Mouse (Mus musculus): ENCODE results near the gene Slc22a2. TPM values are rescaled to one million over a fixed set of nuclear protein-coding genes. Genes with fewer than 3 reads are reported as not detected.
"Not testable (repeated sequence)": the region's sequence is repeated elsewhere in the genome, so short reads cannot be mapped to it uniquely, and the experiment has no call there.

The Slc22a2 gene
- total RNA-seq (2021) = under 1 TPM; 0.38 to 0.48 TPM
- long read RNA-seq, experiment 1, partial matches to known transcripts = 0 of 1 reads
- long read RNA-seq, experiment 1, other reads (novel, unspliced or antisense) = 0 of 1 reads
- long read RNA-seq, experiment 2, partial matches to known transcripts = 0 of 3 reads
- long read RNA-seq, experiment 2, other reads (novel, unspliced or antisense) = 1 of 3 reads

DNA sequence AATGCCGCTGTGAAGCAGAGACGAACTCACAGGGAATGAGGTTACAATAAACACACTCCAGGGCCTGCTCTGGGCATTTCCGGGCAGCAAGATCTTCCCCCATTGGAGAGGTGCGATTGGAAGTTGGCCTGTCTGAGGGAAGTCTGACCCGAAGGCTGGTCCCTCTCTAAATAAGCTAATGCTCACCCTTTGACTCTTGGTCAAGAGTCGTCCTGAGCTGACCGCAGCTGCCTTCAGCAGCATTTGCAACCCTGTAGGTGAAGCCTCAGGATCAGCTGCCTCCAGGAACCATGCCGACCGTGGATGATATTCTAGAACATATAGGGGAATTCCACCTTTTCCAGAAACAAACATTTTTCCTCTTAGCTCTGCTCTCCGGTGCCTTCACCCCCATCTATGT is at the start of gene Slc22a2:
Gene Slc22a2, plus strand, starts transcription at position 142 of the 400 bp plus-strand sequence.
- no peak for DNase-seq (ENCODE audit: low spot score in 2 of 2)

DNA sequence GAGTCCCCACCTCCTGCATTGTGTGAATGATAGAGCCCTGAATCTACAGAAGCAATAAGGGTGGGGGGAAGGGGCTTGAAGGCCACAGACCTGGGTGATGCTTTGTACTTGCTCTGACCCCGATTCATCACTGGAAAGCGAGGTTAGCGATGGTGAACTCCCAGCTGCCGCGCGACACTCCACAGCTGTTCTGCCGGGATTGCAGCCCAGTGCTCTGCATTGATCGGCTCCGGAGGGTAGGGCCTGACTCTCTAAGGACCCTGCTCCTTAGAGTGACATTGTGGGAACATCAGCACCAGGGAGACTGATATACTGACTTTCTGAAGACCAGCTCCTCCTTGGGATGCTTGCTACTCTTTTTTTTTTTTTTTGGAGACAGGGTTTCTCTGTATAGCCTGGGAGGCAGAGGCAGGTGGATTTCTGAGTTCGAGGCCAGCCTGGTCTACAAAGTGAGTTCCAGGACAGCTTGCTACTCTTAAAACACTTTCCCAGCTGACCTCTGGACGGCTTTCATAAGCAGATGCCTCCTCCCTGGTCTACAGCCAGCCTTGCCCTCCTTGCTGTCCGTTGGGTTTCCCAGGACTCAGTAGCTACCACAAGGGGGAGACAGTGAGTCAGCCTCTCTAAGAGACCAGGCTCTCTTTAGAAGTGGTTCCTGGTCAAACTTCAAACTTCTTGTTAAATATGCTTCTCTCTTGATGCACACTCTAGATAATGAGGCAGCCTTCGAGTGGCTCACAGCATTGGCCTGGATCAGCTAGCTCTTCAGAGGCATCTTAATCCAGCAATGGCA is 49.4 kb upstream of the Slc22a2 start:
- DNase-seq (ENCODE audit: low spot score in 2 of 2) = peak; percentile 34 to 63

DNA sequence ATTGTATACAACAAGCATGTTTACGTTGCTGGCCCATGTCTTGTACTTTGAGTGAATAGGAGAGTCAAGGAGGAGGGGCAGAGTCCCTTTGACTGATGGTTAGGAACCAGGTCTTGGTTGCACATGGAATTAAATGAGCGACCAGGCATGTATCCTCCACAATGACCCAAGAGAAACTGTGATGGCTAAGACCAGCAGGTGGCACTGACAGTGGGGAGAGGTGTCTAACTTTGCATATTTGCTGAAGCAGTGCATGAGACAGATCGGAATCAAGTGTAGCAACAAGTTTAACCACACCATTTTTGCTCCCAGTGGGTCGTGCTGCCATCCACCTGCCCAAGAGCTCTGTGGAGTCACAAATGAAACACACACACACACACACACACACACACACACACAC is 21.7 kb upstream of the Slc22a2 start:
- no peak for DNase-seq (ENCODE audit: low spot score in 2 of 2)

DNA sequence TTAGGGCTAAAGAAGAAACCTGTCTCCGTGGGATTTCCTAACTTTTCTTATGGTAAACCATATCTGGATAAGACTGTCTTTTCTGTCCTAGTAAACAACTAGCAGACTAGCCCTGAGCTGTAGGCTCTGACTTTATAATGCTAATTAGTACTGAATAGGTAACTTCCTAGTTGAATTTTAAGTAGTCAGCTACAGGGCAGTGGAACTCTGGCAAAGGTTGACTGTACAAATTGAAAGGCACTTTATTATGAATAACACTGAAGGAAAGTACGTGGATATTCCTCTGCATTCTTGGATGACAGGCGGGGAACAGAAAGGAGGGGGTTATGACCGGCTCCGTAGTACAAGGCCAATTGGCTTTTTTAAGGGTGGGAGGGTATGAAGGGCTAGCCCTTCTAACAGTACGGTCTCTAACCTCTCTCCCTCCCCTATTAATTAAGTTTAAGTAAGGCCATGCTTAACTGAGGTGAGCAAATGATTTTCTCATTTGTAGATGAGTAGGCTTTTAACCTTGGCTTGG is 19.4 kb upstream of the Slc22a2 start:
- DNase-seq (ENCODE audit: low spot score in 2 of 2) = not testable (repeated sequence)

DNA sequence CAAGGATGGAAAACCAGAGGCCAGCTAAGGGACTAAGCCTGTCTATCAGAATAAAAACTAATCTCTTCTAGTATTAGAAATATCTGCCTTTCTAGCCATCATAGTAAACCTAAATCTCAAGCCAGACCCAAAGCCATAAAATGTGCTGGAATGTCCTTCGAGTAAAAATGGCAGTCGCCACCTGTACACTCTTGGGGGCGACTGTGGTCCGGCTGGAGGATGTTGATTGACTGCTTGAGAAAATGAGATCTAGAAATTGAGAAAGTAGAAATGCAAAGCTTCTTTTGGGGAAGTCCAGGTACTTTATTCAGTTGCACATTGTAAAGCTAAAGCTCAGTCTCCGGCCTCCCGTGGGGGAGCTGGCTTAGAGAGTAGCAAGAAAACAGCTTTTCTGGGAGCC is 18.5 kb upstream of the Slc22a2 start:
- no peak for DNase-seq (ENCODE audit: low spot score in 2 of 2)

DNA sequence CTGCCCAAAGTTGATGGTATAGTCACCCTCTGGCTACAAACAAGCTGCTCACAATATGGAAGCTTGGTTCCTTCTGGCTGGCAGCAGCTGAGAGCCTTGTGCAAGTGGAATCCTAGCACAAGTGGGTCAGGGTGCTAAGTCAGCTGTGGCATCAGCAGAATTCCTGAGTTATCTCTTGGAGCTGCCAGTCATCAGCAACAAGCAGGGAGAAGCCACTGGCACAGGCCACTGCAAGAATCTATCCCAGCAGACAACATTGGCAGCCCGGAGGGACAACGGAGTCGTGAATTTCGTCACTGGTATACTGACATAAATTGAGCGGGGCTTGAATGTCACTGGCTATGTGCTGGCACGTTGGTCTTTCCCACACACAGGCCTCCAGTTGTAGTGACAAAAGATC is 12.6 kb upstream of the Slc22a2 start:
- DNase-seq (ENCODE audit: low spot score in 2 of 2) = no peak

DNA sequence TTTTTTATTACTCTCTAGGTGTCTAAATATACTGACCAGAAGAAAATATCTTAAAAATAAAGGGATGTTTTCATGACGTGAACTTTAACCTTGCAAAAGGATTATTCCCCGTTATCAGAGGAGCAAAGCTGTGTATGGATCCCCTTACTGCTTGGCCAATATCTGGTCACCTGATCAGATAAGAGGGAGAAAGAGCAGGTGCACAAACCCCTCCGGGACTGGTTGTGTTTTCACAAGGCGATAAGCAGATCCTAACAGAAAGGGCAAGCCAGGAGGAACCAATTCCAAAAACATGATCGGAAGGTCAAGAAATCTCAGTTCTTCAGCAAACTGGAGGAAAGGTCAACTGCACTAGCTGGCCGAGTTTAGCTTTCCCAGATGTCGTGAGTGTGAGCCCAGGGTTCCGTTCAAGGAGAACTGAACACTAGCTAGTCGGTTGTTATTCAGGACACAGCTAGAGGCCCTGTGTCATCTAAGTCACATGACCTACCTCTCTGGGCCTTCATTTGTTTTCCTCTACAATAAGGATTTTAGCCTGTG is 11.9 kb upstream of the Slc22a2 start:
- DNase-seq (ENCODE audit: low spot score in 2 of 2) = no peak

DNA sequence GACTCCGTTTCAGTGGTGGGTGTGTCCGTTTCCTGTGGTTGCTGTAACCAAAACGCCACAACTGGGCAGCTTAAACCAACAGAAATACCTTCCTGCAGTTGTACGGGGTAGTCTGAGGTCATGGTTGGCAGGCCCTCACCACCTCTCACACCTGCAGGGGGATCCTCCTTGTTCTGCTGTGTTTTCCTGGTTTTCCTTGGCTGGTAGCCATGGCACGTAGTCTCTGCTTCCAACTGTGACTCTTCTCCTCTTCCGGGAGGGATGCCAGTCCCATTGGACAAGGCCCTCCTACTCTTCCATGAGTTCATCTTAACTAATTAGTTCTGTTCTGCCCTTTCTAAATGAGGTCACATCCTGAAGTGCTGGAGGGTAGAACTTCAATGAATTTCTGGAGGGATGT is 8.5 kb upstream of the Slc22a2 start:
- no peak for DNase-seq (ENCODE audit: low spot score in 2 of 2)

DNA sequence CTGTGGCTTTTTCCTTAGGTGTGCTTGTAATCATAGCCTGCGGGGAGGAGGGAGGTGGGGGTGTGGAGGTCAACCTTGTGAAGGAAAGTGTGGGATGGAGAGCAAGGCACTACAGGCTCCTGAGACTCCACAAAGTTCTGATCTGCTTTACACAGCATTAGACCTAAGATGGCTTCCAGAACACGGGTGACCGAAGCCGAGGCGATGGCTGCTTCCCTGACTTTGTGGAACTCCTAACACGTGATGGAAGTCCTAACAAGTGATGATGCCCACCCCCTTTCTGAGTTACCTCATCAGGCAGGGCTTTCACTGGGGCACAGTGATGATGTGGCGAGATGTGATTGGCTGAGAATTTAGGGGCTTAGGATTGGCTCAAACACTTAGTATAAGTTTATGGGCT is 6.8 kb upstream of the Slc22a2 start:
- DNase-seq (ENCODE audit: low spot score in 2 of 2) = no peak

DNA sequence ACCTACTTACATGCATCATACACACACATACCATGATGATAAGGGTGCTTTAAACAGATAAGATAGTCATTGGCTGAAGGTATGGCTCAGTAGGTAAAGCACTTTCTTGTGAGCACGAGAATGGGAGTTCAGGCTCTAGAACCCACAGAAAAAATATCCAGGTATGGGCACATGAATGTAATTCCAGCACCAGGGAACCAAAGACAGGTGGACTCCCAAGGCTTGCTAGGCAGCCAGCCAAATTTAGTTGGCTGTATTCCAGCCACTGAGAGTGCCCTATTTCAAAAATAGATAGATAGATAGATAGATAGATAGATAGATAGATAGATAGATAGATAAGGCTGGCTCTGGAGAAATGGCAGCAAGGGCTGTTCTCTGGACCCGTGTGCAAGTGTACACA is 1.4 kb downstream of the Slc22a2 start:
- no peak for DNase-seq (ENCODE audit: low spot score in 2 of 2)

DNA sequence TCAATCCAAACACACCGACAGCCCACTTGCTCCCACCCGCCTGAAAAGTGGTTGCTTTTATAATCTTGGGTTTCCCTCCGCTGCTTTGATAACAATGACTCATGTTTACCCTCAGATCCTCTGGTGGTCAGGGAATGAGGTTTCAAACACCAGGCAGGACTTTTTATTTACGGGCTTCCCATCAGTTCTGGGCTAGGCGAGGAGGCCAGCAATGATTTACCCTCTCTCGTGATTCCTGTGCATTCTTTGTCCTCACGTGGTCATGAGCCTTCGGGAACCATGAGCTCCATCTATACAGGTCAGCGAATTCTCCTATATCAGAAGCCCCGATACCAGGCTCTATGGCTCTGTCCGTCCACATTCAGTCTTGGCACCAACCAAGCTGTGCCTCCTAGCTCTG is 3.0 kb downstream of the Slc22a2 start:
- no peak for DNase-seq (ENCODE audit: low spot score in 2 of 2)

DNA sequence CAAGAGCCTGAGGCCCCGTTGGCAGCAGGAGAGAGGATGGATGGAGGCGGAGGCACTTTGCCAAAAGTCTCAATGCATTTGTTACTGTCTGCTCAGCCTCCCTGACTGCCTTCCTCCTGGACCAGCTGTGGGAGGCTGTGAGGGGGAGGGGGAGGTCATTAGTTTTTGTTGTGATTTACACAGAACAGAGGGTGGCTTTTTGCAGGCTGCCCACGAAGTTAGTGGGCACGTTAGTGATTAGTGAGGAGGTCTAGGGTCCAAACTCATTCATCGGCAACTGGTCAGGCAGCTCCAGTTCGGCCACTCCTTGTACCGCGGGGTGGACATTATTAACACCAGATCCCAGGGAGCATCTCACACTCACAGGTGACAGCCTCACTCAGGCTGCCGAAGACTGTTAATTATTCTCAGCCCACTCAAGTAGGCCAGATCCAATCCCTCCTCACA is 4.9 kb downstream of the Slc22a2 start:
- no peak for DNase-seq (ENCODE audit: low spot score in 2 of 2)

DNA sequence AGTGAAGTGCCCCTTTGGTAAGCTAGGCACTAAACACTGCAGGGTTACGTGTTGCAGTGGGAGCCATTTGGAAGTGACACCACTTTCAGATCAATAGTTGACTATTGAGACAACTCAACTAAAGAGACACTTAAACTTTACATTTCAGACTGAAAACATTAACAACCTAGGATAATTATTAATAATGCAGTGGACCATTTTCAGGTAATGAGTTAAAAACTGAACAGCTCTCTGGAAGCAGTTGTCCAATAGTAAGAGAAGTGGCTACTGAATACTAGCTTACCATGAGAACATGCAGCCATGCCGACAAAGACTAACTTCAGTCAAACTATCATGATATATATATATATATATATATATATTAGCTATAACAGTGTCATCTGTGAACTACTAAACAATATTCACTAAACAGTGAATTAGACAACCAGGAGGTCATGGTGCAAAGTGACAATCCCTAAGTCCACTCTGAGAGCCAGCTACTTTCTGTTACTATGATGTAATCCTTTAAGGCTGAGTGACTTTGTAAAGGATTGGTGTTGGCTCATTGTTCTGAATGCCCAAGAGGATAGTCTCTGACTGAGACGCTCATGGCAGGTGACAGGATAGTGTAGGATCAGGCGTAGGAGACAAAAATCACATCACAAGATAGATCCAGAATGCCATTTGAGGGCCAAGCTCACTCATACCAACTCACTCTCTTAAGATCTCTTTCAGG is 7.1 kb downstream of the Slc22a2 start:
- DNase-seq (ENCODE audit: low spot score in 2 of 2) = no peak

DNA sequence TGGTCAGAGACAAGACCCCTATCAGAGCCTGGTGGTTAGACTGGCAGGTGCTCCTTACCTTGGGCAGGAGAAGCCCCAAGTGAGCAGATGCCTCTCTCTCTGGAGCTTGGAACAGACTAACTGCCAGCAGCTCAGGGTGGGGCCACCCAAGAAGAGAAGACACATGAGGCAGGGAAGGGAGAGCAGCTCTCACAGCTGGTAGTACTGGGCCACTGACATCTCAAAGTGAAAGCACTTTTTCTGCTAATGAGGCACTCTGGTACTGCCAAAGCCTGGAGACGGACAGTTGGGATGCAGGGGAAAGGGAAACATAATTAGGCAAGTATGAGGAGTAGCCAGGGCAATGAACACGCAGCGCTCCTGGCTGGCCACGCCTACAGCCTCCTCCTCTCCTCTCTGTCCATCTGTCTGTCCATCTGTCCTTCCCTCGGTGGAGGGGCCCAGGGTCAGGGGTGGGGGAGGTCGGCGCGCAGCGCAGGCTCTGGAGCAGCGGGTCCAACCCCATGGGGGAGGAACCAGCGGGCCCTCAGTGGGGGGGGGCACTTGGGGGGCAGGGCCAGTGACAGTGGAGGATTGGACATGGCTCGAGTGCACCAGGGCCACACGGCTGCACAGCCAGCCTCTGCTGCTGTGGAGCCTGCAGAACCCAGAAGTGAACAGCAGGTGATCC is 12.0 kb downstream of the Slc22a2 start:
- DNase-seq (ENCODE audit: low spot score in 2 of 2) = no peak

DNA sequence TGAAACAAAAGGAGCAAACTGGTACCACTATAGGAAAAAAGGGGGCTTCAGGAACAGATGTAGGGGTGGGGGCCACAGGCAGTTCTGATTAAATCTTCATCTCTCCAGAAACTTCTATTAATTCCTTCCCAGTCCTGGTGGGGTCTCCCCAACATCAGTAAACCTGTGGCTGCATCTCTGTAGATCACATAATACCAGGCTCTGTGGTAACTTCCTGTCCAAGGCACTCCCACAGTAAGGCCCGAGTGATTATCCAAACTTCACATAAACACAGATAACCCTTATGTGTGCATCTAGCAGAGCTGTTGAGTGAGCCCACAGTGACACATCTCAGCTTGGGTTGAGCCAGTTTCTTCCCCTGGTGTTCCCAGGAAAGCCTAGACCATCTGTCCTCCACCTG is 22.7 kb downstream of the Slc22a2 start:
- no peak for DNase-seq (ENCODE audit: low spot score in 2 of 2)

DNA sequence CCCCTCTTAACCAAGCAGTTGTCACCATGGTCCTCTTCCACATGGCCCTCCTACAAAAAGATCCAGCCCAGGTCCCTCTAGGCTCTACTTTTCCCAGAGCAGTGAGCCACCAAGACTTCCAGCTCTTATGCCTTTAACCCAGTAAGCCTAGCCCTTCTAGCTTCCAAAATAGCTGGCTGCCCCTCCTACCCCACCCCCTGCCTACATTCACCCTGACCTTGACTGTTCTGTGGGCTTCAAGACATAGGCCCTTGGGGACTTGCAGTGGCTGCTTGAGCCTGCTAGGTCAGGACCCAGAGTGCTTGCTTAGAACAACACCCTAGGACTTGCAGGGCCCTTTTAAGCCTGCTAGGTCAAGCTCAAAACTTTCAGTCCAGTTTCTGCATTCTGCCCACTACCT is 23.3 kb downstream of the Slc22a2 start:
- DNase-seq (ENCODE audit: low spot score in 2 of 2) = no peak

DNA sequence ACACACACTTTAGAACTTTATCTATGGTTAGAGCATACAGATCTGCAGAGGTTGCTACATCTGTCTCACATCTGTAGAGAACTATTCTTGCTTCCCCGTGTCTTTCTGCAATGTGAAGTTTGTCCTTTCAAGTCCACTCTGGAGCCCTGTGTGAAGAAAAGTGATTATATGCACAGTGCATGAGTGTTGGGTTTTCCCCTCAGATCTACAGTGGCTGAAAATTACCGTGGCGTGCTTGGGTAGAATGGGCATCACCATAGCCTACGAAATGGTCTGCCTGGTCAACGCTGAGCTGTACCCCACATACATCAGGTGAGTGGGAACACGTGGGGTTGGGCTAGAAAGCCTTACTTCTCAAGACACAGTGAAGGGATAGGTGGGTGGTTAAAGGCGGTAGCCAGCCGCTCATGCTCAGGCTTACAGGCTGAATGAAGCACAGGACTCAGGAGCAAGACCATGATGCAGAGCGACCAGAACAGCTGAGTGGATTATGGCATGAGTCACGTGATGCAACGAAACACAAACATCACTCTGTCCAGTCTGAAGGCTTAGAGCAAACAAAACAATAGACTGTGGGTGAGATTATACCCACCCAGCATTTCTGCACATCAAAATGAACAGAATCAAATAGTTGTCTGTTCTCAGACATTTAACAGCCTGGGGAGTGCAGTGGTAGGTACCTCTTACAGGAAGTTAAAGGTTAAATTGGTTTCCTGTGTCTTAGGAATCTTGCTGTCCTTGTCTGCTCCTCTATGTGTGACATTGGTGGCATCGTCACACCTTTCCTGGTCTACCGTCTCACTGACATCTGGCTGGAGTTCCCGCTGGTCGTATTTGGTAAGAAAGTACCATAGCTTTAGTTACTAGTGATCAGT is 30.8 kb downstream of the Slc22a2 start:
- no peak for DNase-seq (ENCODE audit: low spot score in 2 of 2)

DNA sequence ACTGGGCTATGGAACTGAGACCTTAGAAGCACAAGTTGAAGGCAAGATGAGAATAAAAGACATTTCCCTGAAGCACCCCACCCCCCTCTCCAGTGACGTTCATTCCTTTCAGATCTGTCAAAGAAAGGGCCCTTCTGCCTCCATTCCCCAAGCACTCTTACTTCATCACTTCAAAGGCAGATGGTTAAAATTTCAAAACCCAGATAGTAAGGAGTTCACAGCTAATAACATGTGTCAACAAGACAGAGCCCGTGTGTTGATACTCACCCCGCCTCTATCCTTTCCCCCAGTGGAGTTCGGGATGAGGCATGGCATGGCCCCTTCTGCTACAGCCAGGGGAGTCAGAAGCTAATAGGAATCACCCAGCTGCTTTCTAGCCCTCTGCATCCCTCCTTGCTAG is 31.5 kb downstream of the Slc22a2 start:
- no peak for DNase-seq (ENCODE audit: low spot score in 2 of 2)

DNA sequence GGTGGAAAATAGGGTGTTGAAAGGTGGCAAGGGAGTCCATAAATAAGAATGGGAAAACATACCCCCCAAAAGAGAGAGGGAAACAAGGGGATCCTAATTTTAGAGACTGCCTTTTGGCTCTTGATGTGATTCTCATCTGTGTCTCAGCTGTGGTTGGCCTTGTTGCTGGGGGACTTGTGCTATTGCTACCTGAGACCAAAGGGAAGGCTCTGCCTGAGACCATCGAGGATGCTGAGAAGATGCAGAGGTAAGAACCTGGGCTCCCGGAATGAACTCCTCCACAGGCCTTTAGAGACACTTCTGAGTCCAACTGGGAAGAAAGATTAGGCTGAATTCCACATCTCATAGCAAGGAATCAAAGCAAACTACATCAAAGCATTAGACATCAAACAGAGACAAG is 35.7 kb downstream of the Slc22a2 start:
- DNase-seq (ENCODE audit: low spot score in 2 of 2) = no peak

DNA sequence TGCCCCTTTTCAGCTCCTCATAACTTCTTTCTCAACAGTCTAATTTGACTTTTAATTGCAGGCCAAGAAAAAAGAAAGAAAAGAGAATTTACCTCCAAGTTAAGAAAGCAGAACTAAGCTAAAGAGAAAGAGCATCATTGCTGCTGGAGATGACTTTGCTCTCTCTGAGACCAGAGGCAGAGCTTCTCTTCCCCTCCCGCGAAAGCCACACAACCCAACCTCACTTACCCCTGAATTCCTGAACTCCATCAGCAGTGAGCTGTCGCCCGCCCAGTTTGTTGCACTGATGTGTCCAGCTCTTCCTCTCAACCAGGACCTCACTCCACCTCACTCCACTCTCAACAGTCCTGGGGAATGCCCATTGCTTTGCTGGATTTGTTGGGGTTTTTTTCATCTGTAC is 44.1 kb downstream of the Slc22a2 start:
- DNase-seq (ENCODE audit: low spot score in 2 of 2) = no peak

Data from layer of hippocampus, postnatal 14 days (tissue).